Mouse (Mus musculus): Measurements from ENCODE around the gene Tiam1. TPM values are rescaled to one million over a fixed set of nuclear protein-coding genes. Genes with fewer than 3 reads are reported as not detected.

Gene Tiam1
- polyA plus RNA-seq, 1 experiment from 2014 or later, result 30.8 TPM

DNA sequence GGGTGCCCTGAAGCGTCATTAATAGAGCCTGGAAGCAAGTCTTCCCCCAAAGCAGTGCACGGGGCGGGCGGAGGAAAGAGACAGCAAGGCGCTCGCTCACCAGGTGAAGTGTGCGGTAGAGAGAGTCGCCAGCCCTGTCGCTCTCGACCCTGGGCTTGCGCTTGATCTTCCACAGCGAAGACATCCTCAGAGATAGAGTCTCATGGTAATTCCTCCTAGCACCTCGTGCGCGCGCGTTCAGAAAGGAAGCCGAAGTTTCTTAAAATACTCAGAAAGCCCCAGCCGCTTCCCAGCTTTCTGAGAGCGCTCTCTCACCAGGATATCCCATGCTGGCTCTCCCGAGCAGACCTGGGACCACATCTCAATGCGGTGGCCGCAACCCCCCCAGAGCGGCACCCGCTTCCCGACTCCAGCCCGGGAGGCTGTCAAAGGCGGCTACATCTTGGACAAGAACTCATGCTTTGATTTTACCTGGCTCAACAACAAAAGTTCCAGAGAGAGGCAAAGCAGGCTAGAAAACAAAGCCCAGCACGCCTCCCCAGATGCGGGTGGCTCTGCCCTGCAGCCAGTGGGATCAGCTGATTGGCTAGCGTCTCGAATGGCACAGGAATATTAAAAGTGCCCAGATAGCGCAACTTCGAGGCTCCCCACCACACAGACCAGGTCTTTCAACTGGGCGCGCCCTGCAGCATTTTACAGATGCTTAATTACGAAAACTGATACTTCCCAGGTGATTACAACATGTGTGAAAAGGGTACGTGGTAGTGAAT is 325.5 kb downstream of the Tiam1 start:
- Histone ChIP-seq H3K36me3 (replicated peaks) (no peaks in the 10 kb centered on the region), H3K9me3 (no peaks in the 10 kb centered on the region), H3K4me2 (peak overlapping the region; percentile 64), H3K9ac (peak overlapping the region; percentile 29; the same call in 1 of the 2 replicates), H3K27ac (no peak overlapping the region), H3K4me1 (peaks cover 34% of the 10 kb centered on the region), H3K4me3 (peak overlapping the region; percentile 30), H3K27me3 (replicated peaks) (peaks cover 10% of the 10 kb centered on the region; the same call in 1 of the 2 replicates)
- peak; percentile 35; the same call in 1 of the 2 replicates for ATAC-seq (replicated peaks)
- 4% methylated on average over 38 of the region's 38 CpGs for WGBS

DNA sequence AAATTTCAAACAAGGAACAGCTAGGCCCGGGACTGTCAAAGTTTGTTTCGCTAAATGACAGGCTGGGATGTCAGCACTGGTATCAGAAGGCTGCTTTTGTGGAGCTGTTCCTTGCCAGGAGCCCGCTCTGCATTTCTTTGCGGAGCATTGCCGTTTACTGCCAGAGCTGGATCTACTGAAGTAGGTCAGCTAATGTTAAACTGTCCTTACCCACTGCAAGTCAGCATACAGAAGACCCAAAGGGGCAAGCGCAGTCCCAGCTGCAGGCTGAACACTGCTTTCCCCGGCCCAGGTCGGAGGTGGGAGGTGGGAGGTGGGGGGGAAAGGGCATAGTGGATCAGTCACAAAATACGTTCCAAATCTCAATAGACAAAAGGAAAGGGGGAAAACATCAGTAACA is 326.3 kb downstream of the Tiam1 start:
- H3K9me3 ChIP-seq, result no peaks in the 10 kb centered on the region
- H3K9ac ChIP-seq, result no peak overlapping the region
- peaks cover 34% of the 10 kb centered on the region for H3K4me1 ChIP-seq
- H3K36me3 ChIP-seq (replicated peaks), result no peaks in the 10 kb centered on the region
- peak overlapping the region; percentile 30 for H3K4me3 ChIP-seq
- H3K27me3 ChIP-seq (replicated peaks), result peaks cover 10% of the 10 kb centered on the region; the same call in 1 of the 2 replicates
- WGBS, result 6% methylated on average over 9 of the region's 9 CpGs
- H3K4me2 ChIP-seq, result peak overlapping the region; percentile 64
- 0 out of 2 replicates have a peak, but pooled peaks have one; percentile 7 for ATAC-seq (replicated peaks)
- no peak overlapping the region for H3K27ac ChIP-seq

DNA sequence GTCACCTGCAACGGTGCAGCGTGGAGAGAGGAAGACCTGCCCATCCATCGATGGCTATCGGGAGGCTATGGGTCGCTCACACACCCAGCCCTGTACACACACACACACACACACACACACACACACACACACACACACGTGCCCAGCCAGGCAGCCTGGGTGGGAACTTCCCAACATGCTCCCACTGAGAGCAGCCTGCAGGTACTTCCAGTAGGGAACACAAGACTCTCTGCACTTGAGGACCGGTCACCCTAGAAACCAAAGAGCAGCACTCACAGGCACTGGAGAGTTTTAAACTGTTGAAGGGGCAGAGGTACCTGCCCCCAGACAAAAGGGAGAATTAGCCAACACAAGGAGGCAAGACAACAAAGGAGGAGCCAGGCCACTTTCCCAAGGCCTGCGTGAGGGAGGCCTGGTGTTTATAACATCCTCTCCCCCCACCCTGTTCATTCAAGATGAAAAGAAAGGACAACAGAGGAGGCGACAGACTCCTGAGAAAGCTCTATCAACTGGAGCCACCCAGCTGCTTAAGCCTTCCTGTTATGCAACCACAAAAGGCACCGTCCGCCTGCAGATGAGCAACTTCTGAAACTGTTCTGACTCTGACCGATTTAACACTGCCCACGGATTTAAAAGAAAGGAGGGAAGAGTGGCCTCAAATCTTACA is 326.9 kb downstream of the Tiam1 start:
- no peak for ATAC-seq (replicated peaks)
- Histone ChIP-seq H3K9me3 (no peaks in the 10 kb centered on the region), H3K4me3 (no peak overlapping the region), H3K27ac (no peak overlapping the region), H3K4me1 (peaks cover 34% of the 10 kb centered on the region), H3K27me3 (replicated peaks) (peaks cover 10% of the 10 kb centered on the region; the same call in 1 of the 2 replicates), H3K4me2 (peak overlapping the region; percentile 64; the same call in 1 of the 2 replicates), H3K9ac (no peak overlapping the region), H3K36me3 (replicated peaks) (no peaks in the 10 kb centered on the region)
- WGBS, result 19% methylated on average over 13 of the region's 13 CpGs

DNA sequence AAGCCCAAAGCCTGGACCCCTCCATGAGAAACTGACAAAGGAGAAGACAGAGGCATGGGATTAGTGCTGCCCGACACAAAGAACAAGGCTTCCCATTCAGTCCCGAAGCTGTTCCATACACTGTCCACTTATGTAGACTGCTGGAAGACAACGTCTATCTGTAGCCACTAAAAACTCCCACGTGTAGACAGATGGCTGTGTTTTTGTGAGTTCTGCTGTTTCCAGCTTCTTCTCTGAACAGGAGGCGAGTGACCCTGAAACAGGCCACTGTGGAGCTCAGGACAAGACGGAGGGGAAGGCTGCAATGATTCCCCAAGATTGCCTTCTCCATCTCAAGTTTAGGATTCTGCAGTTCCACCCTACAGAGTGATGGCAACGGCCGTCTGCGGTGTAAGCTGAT is 330.0 kb downstream of the Tiam1 start:
- no peak overlapping the region for H3K27ac ChIP-seq
- H3K9me3 ChIP-seq, result no peaks in the 10 kb centered on the region
- peaks cover 32% of the 10 kb centered on the region for H3K4me1 ChIP-seq
- no peak overlapping the region for H3K9ac ChIP-seq
- 47% methylated on average over 9 of the region's 9 CpGs for WGBS
- H3K36me3 ChIP-seq (replicated peaks), result peaks cover 6% of the 10 kb centered on the region; the same call in 1 of the 2 replicates
- H3K27me3 ChIP-seq (replicated peaks), result peaks cover under 1% of the 10 kb centered on the region; the same call in 1 of the 2 replicates
- ATAC-seq (replicated peaks), result no peak
- no peak overlapping the region for H3K4me2 ChIP-seq
- no peak overlapping the region for H3K4me3 ChIP-seq

DNA sequence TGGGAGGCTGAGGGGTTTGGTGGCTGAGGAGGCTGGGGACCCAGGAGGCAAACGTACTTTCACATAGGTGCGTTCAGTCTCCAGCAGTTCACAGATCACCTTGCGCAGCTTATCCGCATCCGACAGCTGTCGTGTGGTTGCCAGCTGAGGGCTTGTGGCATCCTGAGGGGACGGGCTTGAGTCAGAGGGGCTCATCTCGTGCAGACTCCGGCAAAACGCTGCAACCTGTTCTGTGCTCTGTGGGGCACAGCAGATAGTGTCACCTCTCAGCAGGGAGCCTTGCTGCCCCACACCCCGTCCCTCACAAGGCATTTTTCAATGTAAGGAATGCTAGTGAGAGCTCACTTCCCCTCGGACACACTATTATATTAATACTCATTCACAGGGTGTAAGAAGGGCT is 330.7 kb downstream of the Tiam1 start:
- Histone ChIP-seq H3K4me2 (no peak overlapping the region), H3K27me3 (replicated peaks) (no peaks in the 10 kb centered on the region; the same call in 1 of the 2 replicates), H3K4me3 (no peak overlapping the region), H3K27ac (no peak overlapping the region), H3K4me1 (peaks cover 25% of the 10 kb centered on the region), H3K9me3 (no peaks in the 10 kb centered on the region), H3K36me3 (replicated peaks) (peaks cover 6% of the 10 kb centered on the region; the same call in 1 of the 2 replicates), H3K9ac (no peak overlapping the region)
- no peak for ATAC-seq (replicated peaks)
- 62% methylated on average over 12 of the region's 12 CpGs for WGBS

DNA sequence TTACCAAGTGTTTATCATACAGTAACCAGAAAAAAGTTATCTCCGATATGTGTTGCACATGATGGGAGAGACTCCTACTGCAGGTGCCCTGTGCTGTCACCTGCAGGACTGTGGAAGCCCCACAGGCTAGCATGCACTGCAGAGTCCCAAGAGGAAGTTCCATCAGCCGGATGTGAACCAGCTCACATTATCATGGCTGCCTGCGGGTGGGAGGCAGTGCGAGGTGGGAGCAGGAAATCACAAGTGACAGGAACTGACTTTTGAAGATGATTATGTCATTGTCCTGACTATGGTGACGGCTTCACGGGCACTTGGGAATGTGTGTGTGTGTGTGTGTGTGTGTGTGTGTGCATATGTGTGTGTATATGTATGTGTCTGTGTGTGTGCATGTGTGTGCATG is 333.2 kb downstream of the Tiam1 start:
- WGBS, result 87% methylated on average over 6 of the region's 6 CpGs
- Histone ChIP-seq H3K27me3 (replicated peaks) (no peaks in the 10 kb centered on the region), H3K9ac (no peak overlapping the region), H3K27ac (no peak overlapping the region), H3K4me1 (peaks cover 10% of the 10 kb centered on the region), H3K4me3 (no peak overlapping the region), H3K36me3 (replicated peaks) (peaks cover 6% of the 10 kb centered on the region; the same call in 1 of the 2 replicates), H3K4me2 (no peak overlapping the region), H3K9me3 (no peaks in the 10 kb centered on the region)
- no peak for ATAC-seq (replicated peaks)

DNA sequence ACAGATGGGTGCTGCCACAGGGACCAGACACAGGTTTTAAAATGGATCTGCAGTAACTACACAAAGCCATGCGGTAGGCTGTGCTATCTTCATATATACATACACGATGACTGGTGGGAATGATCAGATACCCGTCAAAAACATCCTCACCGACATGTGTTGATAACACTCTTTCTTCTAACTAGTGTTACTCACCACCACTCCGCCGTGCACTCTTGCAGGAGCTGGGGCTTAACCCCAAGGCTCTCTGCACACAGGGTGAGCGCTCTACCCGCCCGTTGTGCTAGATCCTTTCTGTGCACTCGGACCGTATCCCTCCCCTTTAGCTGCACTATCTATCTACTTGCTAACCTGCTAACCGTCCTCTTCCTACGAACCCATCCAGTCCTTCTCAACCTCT is 335.4 kb downstream of the Tiam1 start:
- H3K9me3 ChIP-seq, result no peaks in the 10 kb centered on the region
- H3K27me3 ChIP-seq (replicated peaks), result no peaks in the 10 kb centered on the region
- H3K4me2 ChIP-seq, result no peak overlapping the region
- no peak overlapping the region for H3K4me3 ChIP-seq
- H3K9ac ChIP-seq, result no peak overlapping the region
- H3K36me3 ChIP-seq (replicated peaks), result peaks cover 14% of the 10 kb centered on the region; the same call in 1 of the 2 replicates
- H3K4me1 ChIP-seq, result no peaks in the 10 kb centered on the region
- 87% methylated on average over 13 of the region's 13 CpGs for WGBS
- no peak overlapping the region for H3K27ac ChIP-seq
- no peak for ATAC-seq (replicated peaks)

DNA sequence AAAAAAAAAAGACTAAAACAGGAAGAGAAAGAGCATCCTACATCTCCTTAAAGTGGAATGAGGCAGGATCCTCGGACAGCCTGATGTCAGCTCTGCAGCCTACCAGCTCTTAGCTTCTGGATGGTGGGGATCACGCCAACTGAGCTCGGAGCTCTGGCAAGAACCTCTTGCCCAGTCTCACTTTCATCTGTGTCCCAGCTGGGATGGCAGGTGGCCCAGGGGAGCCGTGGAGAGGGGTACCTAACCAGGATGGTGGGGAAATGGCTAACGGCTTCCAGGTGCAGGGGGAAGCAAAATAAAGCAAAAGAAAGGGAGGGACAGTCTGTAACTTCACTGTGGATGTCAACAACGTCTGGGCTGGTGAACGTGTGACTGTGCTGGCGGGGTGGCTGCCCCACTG is 337.6 kb downstream of the Tiam1 start:
- Histone ChIP-seq H3K9me3 (no peaks in the 10 kb centered on the region), H3K4me2 (no peak overlapping the region), H3K4me3 (no peak overlapping the region), H3K27me3 (replicated peaks) (no peaks in the 10 kb centered on the region), H3K4me1 (no peaks in the 10 kb centered on the region), H3K36me3 (replicated peaks) (peaks cover 8% of the 10 kb centered on the region; the same call in 1 of the 2 replicates), H3K9ac (no peak overlapping the region), H3K27ac (no peak overlapping the region)
- no peak for ATAC-seq (replicated peaks)
- 82% methylated on average over 8 of the region's 8 CpGs for WGBS

DNA sequence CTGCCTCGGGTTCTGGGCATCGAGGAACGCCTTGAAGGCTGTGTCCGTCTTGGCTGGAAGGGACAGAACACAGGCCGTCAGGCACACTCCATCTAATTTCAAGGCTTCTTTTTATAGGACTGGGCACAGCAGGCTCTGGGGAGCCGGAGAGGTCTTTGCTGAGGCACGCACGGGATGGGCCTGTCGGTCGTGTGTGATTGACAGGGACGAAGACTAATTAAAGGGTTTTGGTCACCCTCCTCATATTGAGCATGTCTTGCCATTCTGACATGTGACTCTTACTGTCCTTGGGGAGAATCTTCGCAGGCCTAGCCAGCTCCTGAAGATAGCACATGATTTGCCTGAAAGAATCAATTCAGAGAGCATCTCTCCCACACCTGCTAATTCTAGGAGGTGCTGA is 338.4 kb downstream of the Tiam1 start:
- H3K27ac ChIP-seq, result no peak overlapping the region

DNA sequence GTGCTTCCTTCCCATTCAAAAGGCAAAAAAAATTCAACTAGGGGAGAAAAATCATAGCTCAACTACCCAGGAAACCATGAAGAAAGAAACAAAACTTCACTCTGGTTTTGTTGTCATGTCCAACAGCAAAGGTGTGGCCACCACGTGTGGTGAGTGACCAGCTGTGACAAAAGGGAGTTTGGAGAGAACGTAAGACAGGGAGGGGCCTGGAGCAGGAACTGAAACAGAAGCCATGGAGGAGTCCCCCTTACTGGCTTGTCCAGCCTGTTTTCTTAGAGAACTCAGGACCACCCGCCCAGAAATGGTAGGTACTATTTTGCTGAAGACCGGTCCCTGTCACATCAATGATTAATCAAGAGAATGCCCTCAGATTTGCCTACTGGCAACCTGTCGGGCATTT is 342.1 kb downstream of the Tiam1 start:
- Histone ChIP-seq H3K36me3 (replicated peaks) (peaks cover 11% of the 10 kb centered on the region; the same call in 1 of the 2 replicates), H3K27me3 (replicated peaks) (no peaks in the 10 kb centered on the region)

More for the DNA sequence above, 338.4 kb downstream of the Tiam1 start:
- Histone ChIP-seq H3K4me3 (no peak overlapping the region), H3K9me3 (no peaks in the 10 kb centered on the region), H3K27me3 (replicated peaks) (no peaks in the 10 kb centered on the region), H3K4me2 (no peak overlapping the region), H3K4me1 (no peaks in the 10 kb centered on the region), H3K36me3 (replicated peaks) (peaks cover 8% of the 10 kb centered on the region; the same call in 1 of the 2 replicates), H3K9ac (no peak overlapping the region)
- WGBS, result 63% methylated on average over 12 of the region's 12 CpGs
- peak; percentile 26; the same call in 1 of the 2 replicates for ATAC-seq (replicated peaks)

DNA sequence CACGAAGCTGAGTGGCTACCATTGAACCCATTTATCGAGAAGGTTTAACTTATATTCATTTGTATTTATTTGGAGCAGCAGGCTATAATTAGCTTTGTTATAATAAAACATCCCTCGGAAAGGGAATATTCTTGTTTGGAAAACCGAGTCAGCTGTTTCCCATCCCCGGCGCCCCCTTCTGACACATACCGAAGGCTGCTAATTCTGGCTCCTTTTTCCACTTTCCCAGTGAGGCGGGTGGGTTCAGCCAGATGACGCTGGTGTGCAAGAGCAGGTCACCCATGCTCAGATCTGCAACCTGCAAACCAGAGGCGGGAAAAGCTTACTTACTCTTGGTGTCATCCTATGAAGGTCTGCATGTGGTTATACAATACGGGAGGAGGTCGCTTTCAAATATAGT is 343.8 kb downstream of the Tiam1 start:
- H3K36me3 ChIP-seq (replicated peaks), result peaks cover 9% of the 10 kb centered on the region; the same call in 1 of the 2 replicates
- 83% methylated on average over 12 of the region's 12 CpGs for WGBS
- H3K27ac ChIP-seq, result no peak overlapping the region
- H3K4me3 ChIP-seq, result no peak overlapping the region
- H3K4me2 ChIP-seq, result no peak overlapping the region
- no peak overlapping the region for H3K9ac ChIP-seq
- H3K4me1 ChIP-seq, result no peaks in the 10 kb centered on the region
- no peaks in the 10 kb centered on the region for H3K9me3 ChIP-seq
- H3K27me3 ChIP-seq (replicated peaks), result no peaks in the 10 kb centered on the region
- ATAC-seq (replicated peaks), result no peak

More for the DNA sequence above, 342.1 kb downstream of the Tiam1 start:
- Histone ChIP-seq H3K4me2 (no peak overlapping the region), H3K9ac (no peak overlapping the region), H3K4me1 (no peaks in the 10 kb centered on the region), H3K4me3 (no peak overlapping the region), H3K27ac (no peak overlapping the region), H3K9me3 (no peaks in the 10 kb centered on the region)
- 81% methylated on average over 5 of the region's 5 CpGs for WGBS
- no peak for ATAC-seq (replicated peaks)

DNA sequence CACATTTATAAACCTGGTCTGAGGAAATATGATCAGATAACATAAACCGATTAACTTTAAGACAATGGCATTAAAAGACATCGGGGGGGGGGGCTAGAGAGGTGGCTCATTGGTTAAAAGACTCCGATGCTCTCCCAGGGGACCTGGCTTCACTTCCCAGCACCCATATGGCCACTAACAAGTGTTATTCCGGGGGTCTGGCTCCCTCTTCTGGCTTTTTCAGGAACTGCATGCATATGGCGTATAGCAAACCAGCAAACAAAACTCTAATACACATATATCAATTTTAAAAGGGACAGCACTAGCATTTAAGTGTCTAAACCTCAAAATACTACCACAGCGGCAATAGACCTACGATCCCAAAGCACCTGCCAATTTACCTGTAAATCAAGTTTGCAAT is 347.0 kb downstream of the Tiam1 start:
- no peak for ATAC-seq (replicated peaks)
- H3K9ac ChIP-seq, result no peak overlapping the region
- no peaks in the 10 kb centered on the region for H3K9me3 ChIP-seq
- H3K27ac ChIP-seq, result no peak overlapping the region
- H3K36me3 ChIP-seq (replicated peaks), result peaks cover 17% of the 10 kb centered on the region; the same call in 1 of the 2 replicates
- H3K4me2 ChIP-seq, result no peak overlapping the region
- 89% methylated on average over 7 of the region's 7 CpGs for WGBS
- no peak overlapping the region for H3K4me3 ChIP-seq
- H3K4me1 ChIP-seq, result no peaks in the 10 kb centered on the region
- no peaks in the 10 kb centered on the region for H3K27me3 ChIP-seq (replicated peaks)
